Mouse (Mus musculus): ENCODE data around the gene Cenpm. TPM values are rescaled to one million over a fixed set of nuclear protein-coding genes. Genes with fewer than 3 reads are reported as not detected.

The Cenpm gene
- polyA plus RNA-seq, 1 experiment from 2014 or later = 92.5 TPM

DNA sequence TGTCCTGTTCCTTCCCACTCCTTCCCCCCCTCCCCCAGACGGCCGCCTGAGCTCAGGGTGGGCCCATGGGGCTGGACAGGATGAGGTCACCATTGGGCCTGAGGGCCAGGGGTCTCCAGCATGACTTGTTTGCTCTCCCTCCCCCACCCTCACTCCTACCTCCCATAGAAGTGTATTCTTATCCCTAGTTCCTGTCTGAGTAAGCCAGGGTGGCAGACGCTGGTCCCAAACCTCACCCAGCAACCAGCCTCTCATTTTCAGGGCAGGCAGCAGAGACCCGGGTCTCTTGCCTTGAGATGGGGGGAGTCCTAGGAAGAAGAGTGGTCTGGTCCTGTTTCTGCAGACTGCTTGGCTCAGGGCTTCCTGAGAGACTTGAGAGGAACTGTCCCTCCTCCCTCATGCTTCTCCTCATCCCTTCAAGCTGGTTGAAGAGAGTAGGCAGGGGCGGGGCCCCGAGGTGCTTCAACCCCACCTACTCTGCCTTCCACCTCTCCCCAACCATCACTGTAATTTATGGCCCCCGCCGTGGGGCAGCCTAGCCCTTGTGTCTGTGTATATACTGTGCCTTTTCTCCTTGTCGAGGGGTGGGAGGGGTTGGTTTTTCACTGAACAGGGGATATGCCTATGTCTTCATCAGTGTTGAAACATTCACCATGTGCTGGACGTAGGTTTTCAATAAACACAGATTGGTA lies 39.7 kb downstream of the Cenpm start:
- Histone ChIP-seq H3K9ac (replicated peaks; ENCODE audit: low read length) (no peak overlapping the region), H3K4me1 (ENCODE audit: control insufficient read depth, insufficient read depth, low read length) (no peaks in the 10 kb centered on the region; the same call in 1 of the 2 replicates), H3K4me2 (ENCODE audit: low read depth, low read length) (no peak overlapping the region), H3K9me3 (replicated peaks; ENCODE audit: control insufficient read depth, low read length) (no peaks in the 10 kb centered on the region), H3K4me3 (ENCODE audit: low read depth, low read length) (no peak overlapping the region), H3K36me3 (replicated peaks; ENCODE audit: control insufficient read depth, insufficient read depth, low read depth, low read length) (peaks cover 19% of the 10 kb centered on the region), H3K27ac (replicated peaks; ENCODE audit: low read depth, low read length) (no peak overlapping the region), H3K27me3 (ENCODE audit: control insufficient read depth, insufficient read depth, low read length) (peaks cover 39% of the 10 kb centered on the region)
- WGBS = 50% methylated on average over 10 of the region's 10 CpGs
- ATAC-seq (replicated peaks; ENCODE audit: insufficient number of reproducible peaks, low FRiP score, low TSS enrichment, low read depth) (no peak), DNase-seq (ENCODE audit: low spot score) (no peak)

GRCm38 (mm10) chr15:82203611-82204351 lies 40.8 kb downstream of the Cenpm start:
- Histone ChIP-seq H3K4me1 (ENCODE audit: control insufficient read depth, insufficient read depth, low read length) (no peaks in the 10 kb centered on the region; the same call in 1 of the 2 replicates), H3K4me2 (ENCODE audit: low read depth, low read length) (no peak overlapping the region), H3K27me3 (ENCODE audit: control insufficient read depth, insufficient read depth, low read length) (peaks cover 32% of the 10 kb centered on the region), H3K36me3 (replicated peaks; ENCODE audit: control insufficient read depth, insufficient read depth, low read depth, low read length) (peaks cover 24% of the 10 kb centered on the region), H3K9me3 (replicated peaks; ENCODE audit: control insufficient read depth, low read length) (no peaks in the 10 kb centered on the region), H3K27ac (replicated peaks; ENCODE audit: low read depth, low read length) (no peak overlapping the region), H3K9ac (replicated peaks; ENCODE audit: low read length) (no peak overlapping the region), H3K4me3 (ENCODE audit: low read depth, low read length) (no peak overlapping the region)
- DNase-seq (ENCODE audit: low spot score) = no peak
- WGBS = 74% methylated on average over 20 of the region's 20 CpGs
- no peak for ATAC-seq (replicated peaks; ENCODE audit: insufficient number of reproducible peaks, low FRiP score, low TSS enrichment, low read depth)

DNA sequence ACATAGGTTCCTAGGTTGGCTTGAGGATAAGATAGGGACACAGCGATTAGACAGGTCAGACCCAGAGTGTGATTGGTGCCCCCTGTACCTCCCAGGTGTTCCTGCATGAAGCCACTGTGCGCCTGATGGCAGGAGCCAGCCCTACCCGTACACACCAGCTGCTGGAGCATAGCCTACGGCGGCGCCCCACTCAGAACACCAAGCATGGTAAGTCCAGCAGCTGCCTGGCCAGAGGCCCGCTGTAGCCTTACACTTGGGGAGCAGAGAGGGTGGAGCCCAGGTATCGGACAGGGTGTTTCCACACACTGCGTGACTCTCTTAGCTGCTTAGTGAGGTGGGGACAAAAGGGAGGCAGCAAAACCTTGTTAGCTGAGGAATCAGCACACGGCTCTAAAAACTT lies 41.5 kb downstream of the Cenpm start:
- Histone ChIP-seq H3K27me3 (ENCODE audit: control insufficient read depth, insufficient read depth, low read length) (peaks cover 28% of the 10 kb centered on the region), H3K27ac (replicated peaks; ENCODE audit: low read depth, low read length) (no peak overlapping the region), H3K36me3 (replicated peaks; ENCODE audit: control insufficient read depth, insufficient read depth, low read depth, low read length) (peaks cover 26% of the 10 kb centered on the region), H3K4me3 (ENCODE audit: low read depth, low read length) (no peak overlapping the region), H3K9ac (replicated peaks; ENCODE audit: low read length) (no peak overlapping the region), H3K4me1 (ENCODE audit: control insufficient read depth, insufficient read depth, low read length) (no peaks in the 10 kb centered on the region; the same call in 1 of the 2 replicates), H3K9me3 (replicated peaks; ENCODE audit: control insufficient read depth, low read length) (no peaks in the 10 kb centered on the region), H3K4me2 (ENCODE audit: low read depth, low read length) (no peak overlapping the region)
- no peak for DNase-seq (ENCODE audit: low spot score)
- WGBS = 92% methylated on average over 10 of the region's 10 CpGs
- no peak for ATAC-seq (replicated peaks; ENCODE audit: insufficient number of reproducible peaks, low FRiP score, low TSS enrichment, low read depth)

- ATAC-seq (replicated peaks; ENCODE audit: insufficient number of reproducible peaks, low FRiP score, low TSS enrichment, low read depth) (no peak), DNase-seq (ENCODE audit: low spot score) (no peak)
- Histone ChIP-seq H3K27ac (replicated peaks; ENCODE audit: low read depth, low read length) (no peak overlapping the region), H3K4me1 (ENCODE audit: control insufficient read depth, insufficient read depth, low read length) (no peaks in the 10 kb centered on the region; the same call in 1 of the 2 replicates), H3K27me3 (ENCODE audit: control insufficient read depth, insufficient read depth, low read length) (peaks cover 19% of the 10 kb centered on the region), H3K36me3 (replicated peaks; ENCODE audit: control insufficient read depth, insufficient read depth, low read depth, low read length) (peaks cover 26% of the 10 kb centered on the region), H3K4me3 (ENCODE audit: low read depth, low read length) (no peak overlapping the region), H3K9ac (replicated peaks; ENCODE audit: low read length) (no peak overlapping the region), H3K9me3 (replicated peaks; ENCODE audit: control insufficient read depth, low read length) (no peaks in the 10 kb centered on the region), H3K4me2 (ENCODE audit: low read depth, low read length) (no peak overlapping the region)
- WGBS = 96% methylated on average over 6 of the region's 6 CpGs
These were observed 42.5 kb downstream of the Cenpm start for GRCm38 (mm10) chr15:82202086-82202485.

GRCm38 (mm10) chr15:82199546-82199945 lies 45.0 kb downstream of the Cenpm start:
- Histone ChIP-seq H3K4me3 (ENCODE audit: low read depth, low read length) (no peak overlapping the region), H3K4me2 (ENCODE audit: low read depth, low read length) (no peak overlapping the region), H3K9ac (replicated peaks; ENCODE audit: low read length) (no peak overlapping the region), H3K4me1 (ENCODE audit: control insufficient read depth, insufficient read depth, low read length) (no peaks in the 10 kb centered on the region), H3K27ac (replicated peaks; ENCODE audit: low read depth, low read length) (no peak overlapping the region), H3K36me3 (replicated peaks; ENCODE audit: control insufficient read depth, insufficient read depth, low read depth, low read length) (peaks cover 32% of the 10 kb centered on the region), H3K27me3 (ENCODE audit: control insufficient read depth, insufficient read depth, low read length) (no peaks in the 10 kb centered on the region), H3K9me3 (replicated peaks; ENCODE audit: control insufficient read depth, low read length) (no peaks in the 10 kb centered on the region)
- 88% methylated on average over 12 of the region's 12 CpGs for WGBS
- no peak for DNase-seq (ENCODE audit: low spot score)
- ATAC-seq (replicated peaks; ENCODE audit: insufficient number of reproducible peaks, low FRiP score, low TSS enrichment, low read depth) = no peak

DNA sequence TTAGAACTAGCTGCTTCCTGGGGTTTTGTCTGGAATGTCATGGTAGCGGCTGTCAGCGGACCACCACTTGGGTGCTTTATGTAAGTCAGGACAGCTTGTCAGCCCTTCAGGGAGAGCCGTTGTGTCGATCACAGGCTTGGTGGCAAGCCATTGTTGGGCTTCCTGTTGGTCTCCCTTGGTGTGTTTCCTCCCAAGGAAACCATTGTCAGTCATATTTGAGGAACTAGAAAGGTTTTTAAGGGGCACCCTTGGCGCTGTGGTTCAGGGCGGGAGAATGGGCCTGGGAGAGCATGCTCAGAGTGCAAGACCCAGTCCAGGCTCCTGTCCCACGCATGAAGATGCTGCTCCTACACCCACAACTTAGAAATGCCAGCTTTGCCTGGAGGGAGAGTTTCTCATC lies 46.2 kb downstream of the Cenpm start:
- H3K9ac ChIP-seq (replicated peaks; ENCODE audit: low read length) = no peak overlapping the region
- no peaks in the 10 kb centered on the region for H3K27me3 ChIP-seq (ENCODE audit: control insufficient read depth, insufficient read depth, low read length)
- no peak overlapping the region for H3K4me3 ChIP-seq (ENCODE audit: low read depth, low read length)
- 87% methylated on average over 7 of the region's 7 CpGs for WGBS
- ATAC-seq (replicated peaks; ENCODE audit: insufficient number of reproducible peaks, low FRiP score, low TSS enrichment, low read depth) (no peak), DNase-seq (ENCODE audit: low spot score) (no peak)
- no peak overlapping the region for H3K4me2 ChIP-seq (ENCODE audit: low read depth, low read length)
- H3K36me3 ChIP-seq (replicated peaks; ENCODE audit: control insufficient read depth, insufficient read depth, low read depth, low read length) = peaks cover 31% of the 10 kb centered on the region
- H3K27ac ChIP-seq (replicated peaks; ENCODE audit: low read depth, low read length) = no peak overlapping the region
- H3K4me1 ChIP-seq (ENCODE audit: control insufficient read depth, insufficient read depth, low read length) = no peaks in the 10 kb centered on the region
- H3K9me3 ChIP-seq (replicated peaks; ENCODE audit: control insufficient read depth, low read length) = no peaks in the 10 kb centered on the region

GRCm38 (mm10) chr15:82197937-82198336 lies 46.6 kb downstream of the Cenpm start:
- no peaks in the 10 kb centered on the region for H3K27me3 ChIP-seq (ENCODE audit: control insufficient read depth, insufficient read depth, low read length)
- no peak overlapping the region for H3K9ac ChIP-seq (replicated peaks; ENCODE audit: low read length)
- H3K36me3 ChIP-seq (replicated peaks; ENCODE audit: control insufficient read depth, insufficient read depth, low read depth, low read length) = peaks cover 29% of the 10 kb centered on the region
- ATAC-seq (replicated peaks; ENCODE audit: insufficient number of reproducible peaks, low FRiP score, low TSS enrichment, low read depth) = no peak
- no peak overlapping the region for H3K4me3 ChIP-seq (ENCODE audit: low read depth, low read length)
- no peaks in the 10 kb centered on the region for H3K4me1 ChIP-seq (ENCODE audit: control insufficient read depth, insufficient read depth, low read length)
- DNase-seq (ENCODE audit: low spot score) = no peak
- H3K9me3 ChIP-seq (replicated peaks; ENCODE audit: control insufficient read depth, low read length) = no peaks in the 10 kb centered on the region
- H3K4me2 ChIP-seq (ENCODE audit: low read depth, low read length) = no peak overlapping the region
- H3K27ac ChIP-seq (replicated peaks; ENCODE audit: low read depth, low read length) = no peak overlapping the region
- WGBS = 93% methylated on average over 11 of the region's 11 CpGs

- Histone ChIP-seq H3K4me3 (ENCODE audit: low read depth, low read length) (no peak overlapping the region), H3K4me1 (ENCODE audit: control insufficient read depth, insufficient read depth, low read length) (no peaks in the 10 kb centered on the region), H3K36me3 (replicated peaks; ENCODE audit: control insufficient read depth, insufficient read depth, low read depth, low read length) (peaks cover 31% of the 10 kb centered on the region), H3K27ac (replicated peaks; ENCODE audit: low read depth, low read length) (no peak overlapping the region), H3K9me3 (replicated peaks; ENCODE audit: control insufficient read depth, low read length) (no peaks in the 10 kb centered on the region), H3K4me2 (ENCODE audit: low read depth, low read length) (no peak overlapping the region), H3K9ac (replicated peaks; ENCODE audit: low read length) (no peak overlapping the region), H3K27me3 (ENCODE audit: control insufficient read depth, insufficient read depth, low read length) (no peaks in the 10 kb centered on the region)
- ATAC-seq (replicated peaks; ENCODE audit: insufficient number of reproducible peaks, low FRiP score, low TSS enrichment, low read depth) (no peak), DNase-seq (ENCODE audit: low spot score) (no peak)
- 92% methylated on average over 10 of the region's 10 CpGs for WGBS
These were observed 47.2 kb downstream of the Cenpm start for GRCm38 (mm10) chr15:82197246-82197750.
